Mouse (Mus musculus) megakaryocyte-erythroid progenitor cell, adult 5 weeks (primary cell): ENCODE data around the gene 5031439G07Rik. TPM values are rescaled to one million over a fixed set of nuclear protein-coding genes. Genes with fewer than 3 reads are reported as not detected.

Experiments used
- polyA plus RNA-seq: library from polyadenylated mRNA; stranded (reverse); fragments of >175 nt; gene quantifications from 2 replicates; pipeline ENCODE4 v1.2.3, GENCODE M21; 2012

The 5031439G07Rik gene
- 41.5 and 46.0 TPM in 2 replicates for polyA plus RNA-seq

DNA sequence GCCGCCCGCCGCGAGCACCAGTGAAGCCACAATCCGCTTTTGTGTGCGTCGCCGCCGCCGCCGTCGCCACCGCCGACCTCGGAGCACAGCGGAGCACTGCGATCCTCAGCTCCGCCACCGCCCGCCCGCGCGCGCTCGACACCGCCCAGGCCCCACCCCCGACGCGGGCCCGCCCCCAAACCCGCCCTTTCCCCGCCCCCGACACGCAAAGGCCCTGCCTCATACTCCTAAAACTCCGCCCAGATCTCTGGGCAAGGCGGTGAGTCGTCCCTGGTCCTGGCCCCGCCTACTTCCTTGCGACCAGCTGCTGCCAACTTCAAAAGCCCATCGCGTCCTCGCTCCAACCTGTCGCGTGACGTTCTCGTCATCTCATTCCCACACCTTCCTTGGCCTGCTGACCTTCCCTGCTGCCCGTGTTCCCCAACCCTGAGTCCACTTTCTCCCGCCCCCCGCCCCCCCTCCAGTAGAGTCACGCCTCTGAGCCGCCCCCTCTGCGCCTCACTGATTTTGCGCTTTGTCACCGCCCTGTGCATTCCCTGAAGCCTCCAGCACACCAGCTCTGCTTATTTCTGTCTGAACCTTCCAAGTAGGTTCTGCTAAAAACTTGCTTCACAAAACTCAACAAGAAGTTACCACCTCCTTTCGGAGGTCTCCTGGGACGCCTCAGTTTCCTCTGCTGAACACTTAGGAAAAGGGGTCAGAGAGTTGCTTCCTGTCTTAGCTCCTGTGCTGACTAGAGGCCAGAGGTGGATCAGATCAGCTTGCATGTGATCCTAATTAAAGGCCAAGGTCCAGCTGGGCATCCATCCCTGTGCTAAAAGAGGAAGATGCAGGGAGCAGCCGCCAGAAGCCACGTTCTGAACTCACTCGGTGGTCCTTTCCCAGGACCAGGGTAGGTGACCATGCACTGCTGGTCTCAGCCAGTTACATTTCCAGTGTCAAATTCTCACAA, at the start of gene 5031439G07Rik:
5031439G07Rik (minus strand) TSS at position 678 of the 952 bp plus-strand sequence.

DNA sequence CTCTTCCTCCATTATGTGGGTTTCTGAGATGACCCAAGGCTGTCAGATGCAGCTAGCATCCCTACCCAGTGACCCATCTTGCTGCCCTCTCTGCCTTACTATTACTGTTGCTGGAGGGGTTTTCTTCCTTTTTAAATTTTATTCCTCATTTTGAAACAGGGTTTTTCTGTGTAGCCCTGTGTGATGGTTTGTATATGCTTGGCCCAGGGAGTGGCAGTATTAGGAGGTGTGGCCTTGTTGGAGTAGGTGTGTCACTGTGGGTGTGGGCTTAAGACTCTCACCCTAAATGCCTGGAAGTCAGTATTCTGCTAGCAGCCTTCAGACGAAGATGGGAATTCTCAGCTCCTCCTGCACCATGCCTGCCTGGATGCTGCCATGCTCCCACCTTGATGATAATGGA, 40.3 kb upstream of the 5031439G07Rik start, which contains the start of gene Fam118a:
Fam118a (plus strand) TSS at position 301 of the 400 bp plus-strand sequence.

DNA sequence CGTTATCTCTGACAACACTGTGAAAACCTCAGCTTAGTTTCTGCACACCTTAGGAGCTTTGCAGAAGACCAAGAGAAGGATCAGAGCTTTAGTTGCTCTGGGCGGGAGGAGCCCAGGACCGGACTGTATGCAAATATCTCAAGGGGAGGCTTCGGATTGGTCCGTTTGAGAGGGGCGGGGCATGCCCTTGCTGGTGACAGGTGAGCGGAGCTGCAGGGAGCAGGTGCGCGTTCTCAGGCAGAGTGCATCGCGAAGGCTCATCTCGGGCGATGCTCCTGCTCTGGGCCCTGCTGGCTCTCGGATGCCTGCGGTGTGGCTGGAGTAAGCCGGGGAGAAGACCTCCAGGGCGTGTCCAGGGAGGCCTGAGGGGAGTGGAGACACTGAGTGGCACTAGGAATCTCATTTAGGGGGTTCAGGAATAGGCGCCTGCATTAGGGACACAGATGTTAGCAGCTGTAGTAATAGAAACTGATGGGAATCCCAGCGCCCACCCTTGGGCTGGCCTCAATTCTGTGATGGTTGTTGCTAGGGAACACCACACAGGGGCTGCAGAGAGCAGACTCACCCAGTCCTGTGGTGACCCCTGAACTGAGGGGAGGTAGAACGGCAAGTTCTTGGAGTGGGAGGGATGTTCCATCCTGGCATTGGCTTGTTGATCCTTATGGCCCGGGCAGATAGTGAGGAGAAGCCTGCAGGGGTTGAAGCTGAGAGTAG, 28.8 kb upstream of the 5031439G07Rik start, which contains the start of gene Upk3a:
Upk3a (plus strand) TSS at position 191 of the 714 bp plus-strand sequence.

DNA sequence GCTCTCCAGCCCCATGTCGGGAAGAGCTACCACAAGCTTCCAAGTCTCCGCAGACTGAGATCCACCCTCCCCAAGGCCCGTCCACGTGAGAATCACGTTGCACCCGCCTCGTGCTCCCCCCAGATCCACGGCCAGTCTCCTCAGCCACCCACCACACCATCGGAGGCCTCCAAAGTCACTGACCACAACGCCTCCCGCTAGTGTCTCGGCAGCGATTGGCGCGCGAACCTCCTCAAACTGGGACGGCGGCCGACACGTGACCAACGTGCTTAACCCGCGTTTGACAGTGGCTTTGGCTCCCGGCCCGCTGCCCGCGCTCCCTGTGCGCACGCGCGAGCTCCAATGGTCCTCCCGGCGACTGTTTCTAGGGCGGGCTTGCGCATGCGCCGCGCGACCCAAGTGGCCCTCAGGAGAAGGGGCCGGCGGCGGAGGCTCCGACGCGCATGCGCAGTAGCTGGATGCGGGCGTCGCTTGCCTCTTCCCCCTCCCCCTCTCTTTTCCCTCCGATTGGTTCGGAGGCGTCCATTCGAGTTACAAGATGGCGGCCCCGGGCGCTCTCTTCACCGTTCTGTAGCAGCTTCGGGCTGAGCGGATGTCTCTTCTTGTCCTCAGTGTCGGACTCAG, 65.4 kb downstream of the 5031439G07Rik start, which contains the start of gene Nup50:
Nup50 (plus strand) TSS at position 528 of the 624 bp plus-strand sequence.

DNA sequence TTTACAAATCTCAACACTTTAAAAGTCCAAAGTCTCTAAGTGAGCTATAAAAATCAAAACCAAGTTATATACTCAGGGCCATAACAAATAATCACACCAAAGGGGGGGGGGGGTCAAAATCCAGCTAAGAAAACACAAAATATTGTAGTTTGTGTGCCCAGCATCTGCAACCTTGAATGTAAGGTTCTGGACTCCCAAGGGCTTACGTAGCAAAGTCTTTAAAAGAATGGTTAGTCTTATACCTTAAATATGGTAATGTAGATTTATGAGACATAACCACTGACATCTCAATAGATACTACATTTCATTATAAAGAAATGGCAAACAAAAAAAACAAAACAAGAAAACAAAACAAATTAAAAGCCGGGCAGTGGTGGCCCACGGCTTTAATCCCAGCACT, 68.4 kb downstream of the 5031439G07Rik start, which contains the start of gene Gm29666:
Gm29666 (minus strand) TSS at position 101 of the 400 bp plus-strand sequence.

Other genes with a start within 250 kb of the 5031439G07Rik start
- gene Phf21b, start 132.5 kb downstream of the 5031439G07Rik start, polyA plus RNA-seq: 1.9 and 3.3 TPM in 2 replicates
- gene Gm29666, start 68.5 kb downstream of the 5031439G07Rik start, polyA plus RNA-seq: 0.02 and 0.03 TPM in 2 replicates
- 18.2 and 19.1 TPM in 2 replicates for gene Nup50, start 65.1 kb downstream of the 5031439G07Rik start, polyA plus RNA-seq
- gene Upk3a, start 28.6 kb upstream of the 5031439G07Rik start, polyA plus RNA-seq: not detected in 2 replicates
- 4.5 and 5.6 TPM in 2 replicates for gene Fam118a, start 40.4 kb upstream of the 5031439G07Rik start, polyA plus RNA-seq
- gene Smc1b, start 143.4 kb upstream of the 5031439G07Rik start, polyA plus RNA-seq: 0.01 TPM in 1 of 2 replicates, not detected in the other
- gene Ribc2, start 143.5 kb upstream of the 5031439G07Rik start, polyA plus RNA-seq: not detected in 2 replicates
- 0.31 and 0.42 TPM in 2 replicates for gene Fbln1, start 217.4 kb upstream of the 5031439G07Rik start, polyA plus RNA-seq